Comparison of ENCODE assay signal across 29 mouse cellular contexts in genomic region chr4:109257639-109258038, GRCm38 (mm10). TPM values are rescaled to one million over a fixed set of nuclear protein-coding genes. Genes with fewer than 3 reads are reported as not detected.
DNase-seq lines count a peak whose midpoint lies in the region; ATAC-seq and TF ChIP-seq lines count a peak whose summit lies in the region.
"Had no signal": no experiment of that assay in that cellular context is flagged by ENCODE, and none has a peak within 500 bp of the region (broad histone marks: within the 10 kb centered on the region; RNA-seq: fewer than 3 reads in every experiment).

No protein-coding gene starts in this region.

- H3K27me3 ChIP-seq in intestine, embryonic 15.5 days (replicated peaks) = no peaks in the 10 kb centered on the region
- H3K27me3 ChIP-seq in intestine, embryonic 16.5 days (replicated peaks; ENCODE audit: control insufficient read depth, insufficient read depth, low read length) = no peaks in the 10 kb centered on the region
- no peaks in the 10 kb centered on the region for H3K27me3 ChIP-seq in MEL (ENCODE audit: control insufficient read depth in 1 of 2, insufficient read depth in 2 of 2, low read length in 2 of 2)
- H3K27me3 ChIP-seq: embryonic facial prominence, embryonic 12.5 days; hindbrain, embryonic 13.5 days; liver, embryonic 13.5 days; Patski had no signal

- no peak overlapping the region for H3K4me2 ChIP-seq in intestine, embryonic 15.5 days (replicated peaks)
- H3K4me2 ChIP-seq in intestine, embryonic 16.5 days (ENCODE audit: low read depth, low read length) = no peak overlapping the region
- H3K4me2 ChIP-seq: embryonic facial prominence, embryonic 12.5 days; heart, embryonic 11.5 days; hindbrain, embryonic 13.5 days; liver, embryonic 13.5 days had no signal

- no peak overlapping the region for H3K27ac ChIP-seq in intestine, embryonic 15.5 days
- H3K27ac ChIP-seq in intestine, embryonic 16.5 days (ENCODE audit: low read length) = no peak overlapping the region
- H3K27ac ChIP-seq in MEL (ENCODE audit: control insufficient read depth, low read depth, low read length) (no peak overlapping the region), macrophage (0 out of 2 replicates have a peak overlapping the region, but pooled peaks have one; percentile 8)
- H3K27ac ChIP-seq: embryonic facial prominence, embryonic 12.5 days; hindbrain, embryonic 13.5 days had no signal

- H3K4me1 ChIP-seq in intestine, embryonic 15.5 days (replicated peaks) = no peaks in the 10 kb centered on the region; the same call in 1 of the 2 replicates
- H3K4me1 ChIP-seq in intestine, embryonic 16.5 days (ENCODE audit: control insufficient read depth, insufficient read depth, low read length) = no peaks in the 10 kb centered on the region
- peaks cover 17 to 28% of the 10 kb centered on the region in 2 experiments for H3K4me1 ChIP-seq in MEL (ENCODE audit: control insufficient read depth in 1 of 2, insufficient read depth in 2 of 2, low read length in 2 of 2)
- H3K4me1 ChIP-seq: embryonic facial prominence, embryonic 12.5 days had no signal

- TF ChIP-seq CTCF in MEL (IDR thresholded peaks at IDR 0.05 in 2 of 3, conservative IDR thresholded peaks at IDR 0.05 in 1 of 3; ENCODE audit: control insufficient read depth in 1 of 3, insufficient read depth in 1 of 3, low read depth in 2 of 3, low read length in 3 of 3, poor library complexity in 1 of 3, severe bottlenecking in 1 of 3) = no peak

- H3K4me3 ChIP-seq in intestine, embryonic 15.5 days (replicated peaks) = no peak overlapping the region
- no peak overlapping the region for H3K4me3 ChIP-seq in intestine, embryonic 16.5 days (ENCODE audit: low read length)
- H3K4me3 ChIP-seq in MEL (ENCODE audit: control insufficient read depth in 1 of 2, insufficient read depth in 1 of 2, low read depth in 2 of 2, low read length in 2 of 2) (no peak overlapping the region), macrophage (ENCODE audit: inconsistent target) (no peak overlapping the region)
- H3K4me3 ChIP-seq: embryonic facial prominence, embryonic 12.5 days; hindbrain, embryonic 13.5 days; liver, embryonic 13.5 days had no signal

- TF ChIP-seq EP300 in MEL (IDR thresholded peaks at IDR 0.05; ENCODE audit: low read depth in 1 of 2, low read length in 2 of 2) = no peak

- no peaks in the 10 kb centered on the region for H3K79me2 ChIP-seq in MEL (ENCODE audit: control insufficient read depth, insufficient read depth, low read length, poor library complexity)
- H3K79me2 ChIP-seq in macrophage (ENCODE audit: inconsistent target) = no peaks in the 10 kb centered on the region

- DNase-seq in kidney, postnatal 14 days = peak; percentile 17
- no peak for DNase-seq in kidney, adult 18-20 months
- DNase-seq in MEL (ENCODE audit: low read depth, low spot score) = peak; percentile 12
- DNase-seq in testis, postnatal 10 days (ENCODE audit: low spot score) = no peak
- DNase-seq: adrenal gland, postnatal 10 days; cerebellum, adult 11 months; cerebellum, adult 9-10 months; cerebellum, postnatal 36 days; gastrocnemius, postnatal 14 days; heart, postnatal 4 days; layer of hippocampus, postnatal 36 days; left cerebral cortex, postnatal 4 days; liver, embryonic 13.5 days; lung, adult 2 months; lung, postnatal 10 days; midbrain, embryonic 14.5 days had no signal

- ATAC-seq in intestine, embryonic 15.5 days = peak; percentile 36
- ATAC-seq in intestine, embryonic 16.5 days = no peak
- ATAC-seq: forebrain, embryonic 14.5 days; Patski had no signal

- no peak for TF ChIP-seq POLR2A in MEL (IDR thresholded peaks at IDR 0.05; ENCODE audit: control insufficient read depth in 1 of 2, insufficient read depth in 1 of 2, low read depth in 1 of 2, low read length in 2 of 2, poor library complexity in 1 of 2)

- no peaks in the 10 kb centered on the region for H3K9me3 ChIP-seq in intestine, embryonic 15.5 days
- H3K9me3 ChIP-seq in intestine, embryonic 16.5 days (ENCODE audit: control insufficient read depth, low read length) = no peaks in the 10 kb centered on the region
- no peaks in the 10 kb centered on the region for H3K9me3 ChIP-seq in MEL (replicated peaks; ENCODE audit: insufficient read depth, low read length)
- H3K9me3 ChIP-seq: embryonic facial prominence, embryonic 12.5 days; hindbrain, embryonic 13.5 days; liver, embryonic 13.5 days had no signal

- no peak for TF ChIP-seq RAD21 in MEL (IDR thresholded peaks at IDR 0.05; ENCODE audit: low read depth, low read length)

- H3K36me3 ChIP-seq in intestine, embryonic 15.5 days = no peaks in the 10 kb centered on the region
- no peaks in the 10 kb centered on the region for H3K36me3 ChIP-seq in intestine, embryonic 16.5 days (ENCODE audit: control insufficient read depth, insufficient read depth, low read length)
- H3K36me3 ChIP-seq in MEL (ENCODE audit: control insufficient read depth in 1 of 2, insufficient read depth in 2 of 2, low read length in 2 of 2) (peaks cover 0 to 26% of the 10 kb centered on the region in 2 experiments; a peak in 2 of 4 replicates), macrophage (ENCODE audit: inconsistent target) (no peaks in the 10 kb centered on the region)
- H3K36me3 ChIP-seq: embryonic facial prominence, embryonic 12.5 days; G1E; hindbrain, embryonic 13.5 days; liver, embryonic 13.5 days had no signal

- no peak overlapping the region for H3K9ac ChIP-seq in intestine, embryonic 15.5 days
- no peak overlapping the region for H3K9ac ChIP-seq in intestine, embryonic 16.5 days (ENCODE audit: low read depth, low read length)
- no peak overlapping the region for H3K9ac ChIP-seq in MEL (ENCODE audit: control insufficient read depth, low read depth, low read length, poor library complexity, severe bottlenecking)
- H3K9ac ChIP-seq: embryonic facial prominence, embryonic 12.5 days; hindbrain, embryonic 13.5 days; liver, embryonic 13.5 days had no signal

TF ChIP-seq in MEL, 35 proteins besides CTCF, POLR2A, EP300 and RAD21:
- no peak for TF ChIP-seq UBTF (IDR thresholded peaks at IDR 0.05; ENCODE audit: borderline replicate concordance, insufficient read depth, low read depth, low read length)
- no peak for TF ChIP-seq CHD1 (IDR thresholded peaks at IDR 0.05; ENCODE audit: low read depth, low read length)
- no peak for TF ChIP-seq SMC3 (IDR thresholded peaks at IDR 0.05; ENCODE audit: low read depth, low read length)
- no peak for TF ChIP-seq TAL1 (IDR thresholded peaks at IDR 0.05; ENCODE audit: low read length)
- TF ChIP-seq CHD2 (IDR thresholded peaks at IDR 0.05; ENCODE audit: low read length) = no peak
- TF ChIP-seq GATA1 (IDR thresholded peaks at IDR 0.05; ENCODE audit: low read depth, low read length) = no peak
- TF ChIP-seq MAX (IDR thresholded peaks at IDR 0.05; ENCODE audit: low read length) = no peak
- no peak for TF ChIP-seq USF1 (IDR thresholded peaks at IDR 0.05; ENCODE audit: low read depth, low read length)
- no peak for TF ChIP-seq MAFK (IDR thresholded peaks at IDR 0.05; ENCODE audit: borderline replicate concordance, low read depth, low read length)
- no peak for TF ChIP-seq NRF1 (IDR thresholded peaks at IDR 0.05; ENCODE audit: insufficient read depth, low read depth, low read length, poor library complexity, severe bottlenecking)
- TF ChIP-seq TCF12 (IDR thresholded peaks at IDR 0.05; ENCODE audit: low read depth, low read length) = no peak
- TF ChIP-seq JUND (IDR thresholded peaks at IDR 0.05; ENCODE audit: low read depth, low read length) = no peak
- TF ChIP-seq E2F4 (IDR thresholded peaks at IDR 0.05; ENCODE audit: borderline replicate concordance, low read depth, low read length) = no peak
- TF ChIP-seq MYC (IDR thresholded peaks at IDR 0.05; ENCODE audit: low read depth, low read length) = no peak
- TF ChIP-seq RCOR1 (IDR thresholded peaks at IDR 0.05; ENCODE audit: low read depth, low read length) = no peak
TF ChIP-seq in MEL: peak in this region for 0.

RNA-seq across cellular contexts. Expression of gene Eps15, which starts 22.4 kb away (rescaled TPM):
- polyA plus RNA-seq in intestine, embryonic 15.5 days (2015; fragmentation: Nextera tagmentation; extraction: Ambion mirVana) = 30.4 and 35.1 TPM in 2 replicates
- 26.4 and 27.9 TPM in 2 replicates for polyA plus RNA-seq in intestine, embryonic 16.5 days (2015; fragmentation: Nextera tagmentation; extraction: Ambion mirVana)
- 19.7 and 21.6 TPM in 2 replicates for total RNA-seq in MEL (2012; rRNA removed)
- polyA plus RNA-seq in MEL (2012; ENCODE audit: insufficient read depth in 1 of 2, insufficient read length in 2 of 2, low read depth in 1 of 2, low replicate concordance in 2 of 2, missing spikeins in 1 of 2) (100 to 1,000 TPM in 1 of 2 experiments, 10 to 100 TPM in 1; 53.3 to 107 TPM), macrophage (2018) (96.6 to 124 TPM (median 102 TPM) in 3 replicates)
- 100 to 1,000 TPM; 139 to 365 (median 207) TPM for total RNA-seq in macrophage (2018; cell fraction: chromatin; rRNA removed)
- total RNA-seq in macrophage (2018; cell fraction: cytosol; rRNA removed) = 100 to 1,000 TPM in 13 of 26 experiments, 10 to 100 TPM in 13; 78.0 to 151 (median 106) TPM
- 100 to 1,000 TPM in 23 of 26 experiments, 10 to 100 TPM in 3; 86.4 to 258 (median 131) TPM for total RNA-seq in macrophage (2018; cell fraction: nucleus; rRNA removed)

RNA-seq across cellular contexts. Expression of gene Calr4, which starts 23.4 kb away (rescaled TPM):
- polyA plus RNA-seq in intestine, embryonic 15.5 days (2015; fragmentation: Nextera tagmentation; extraction: Ambion mirVana) = 0.13 and 0.15 TPM in 2 replicates
- polyA plus RNA-seq in intestine, embryonic 16.5 days (2015; fragmentation: Nextera tagmentation; extraction: Ambion mirVana) = 0.16 TPM in 1 of 2 replicates, not detected in the other
- total RNA-seq in MEL (2012; rRNA removed) = not detected in 2 replicates
- under 1 TPM in 1 of 2 experiments, not detected in 1; 0.04 TPM for polyA plus RNA-seq in MEL (2012; ENCODE audit: insufficient read depth in 1 of 2, insufficient read length in 2 of 2, low read depth in 1 of 2, low replicate concordance in 2 of 2, missing spikeins in 1 of 2)
- 1 to 10 TPM in 1 of 26 experiments, under 1 TPM in 5, not detected in 20; 0.49 to 1.1 (median 0.75) TPM for total RNA-seq in macrophage (2018; cell fraction: chromatin; rRNA removed)
- not detected for total RNA-seq in macrophage (2018; cell fraction: cytosol; rRNA removed)
- total RNA-seq in macrophage (2018; cell fraction: nucleus; rRNA removed) = under 1 TPM in 3 of 26 experiments, not detected in 23; 0.35 to 0.66 (median 0.48) TPM
- 0.15 TPM in 1 of 3 replicates, not detected in the others for polyA plus RNA-seq in macrophage (2018)
- total RNA-seq: G1E; granulocyte monocyte progenitor cell, adult 5-6 weeks; heart, postnatal 4 days; monocyte, adult 5-6 weeks had no signal
- polyA plus RNA-seq: heart, postnatal 0 days; large intestine, adult 2 months; liver, embryonic 13.5 days; Patski had no signal

RNA-seq across cellular contexts. Expression of gene Osbpl9, which starts 55.6 kb away (rescaled TPM):
- polyA plus RNA-seq in intestine, embryonic 15.5 days (2015; fragmentation: Nextera tagmentation; extraction: Ambion mirVana) = 48.7 and 56.1 TPM in 2 replicates
- polyA plus RNA-seq in intestine, embryonic 16.5 days (2015; fragmentation: Nextera tagmentation; extraction: Ambion mirVana) = 50.4 and 53.5 TPM in 2 replicates
- 14.9 and 19.7 TPM in 2 replicates for total RNA-seq in MEL (2012; rRNA removed)
- polyA plus RNA-seq in MEL (2012; ENCODE audit: insufficient read depth in 1 of 2, insufficient read length in 2 of 2, low read depth in 1 of 2, low replicate concordance in 2 of 2, missing spikeins in 1 of 2) (10 to 100 TPM in 1 of 2 experiments, not detected in 1; 42.6 TPM), macrophage (2018) (110 to 146 TPM (median 123 TPM) in 3 replicates)
- 100 to 1,000 TPM in 24 of 26 experiments, 10 to 100 TPM in 2; 73.1 to 423 (median 185) TPM for total RNA-seq in macrophage (2018; cell fraction: chromatin; rRNA removed)
- total RNA-seq in macrophage (2018; cell fraction: cytosol; rRNA removed) = 100 to 1,000 TPM in 10 of 26 experiments, 10 to 100 TPM in 16; 73.7 to 137 (median 94.2) TPM
- total RNA-seq in macrophage (2018; cell fraction: nucleus; rRNA removed) = 100 to 1,000 TPM in 12 of 26 experiments, 10 to 100 TPM in 14; 61.9 to 259 (median 96.0) TPM

Comparison
In these comparisons a context has a peak if more than half of its experiments do, and no peak if none do; other contexts are left out.
1. DNase-seq: peak in kidney, postnatal 14 days (single experiment) and MEL (single experiment); none in kidney, adult 18-20 months (single experiment) and testis, postnatal 10 days (single experiment).